Mouse (Mus musculus) kidney, adult 2 months (tissue): ENCODE measurements at regions not wholly inside any gene's neighbourhood (a gene's known extent, or its start where the extent isn't known, plus 50 kb on each side); places are given as distances from the start of the nearest gene placed in this dataset.
A peak's percentile ranks its signal among the peaks of the same experiment; 100 is the strongest.

Source experiments
- DNase-seq: peaks from one replicate; pipeline ENCODE4 v3.0.0; 2021
- H3K27ac ChIP-seq: fragments of 200-500 bp; 2 replicates; pipeline ENCODE4 v1.5.1; 2012; ENCODE audit warnings: low read depth, low read length, control low read depth, inconsistent platforms; ENCODE audit not compliant: insufficient read depth
- H3K27me3 ChIP-seq: fragments of 200-500 bp; replicated peaks from 2 replicates; pipeline ENCODE4 v1.6.1; 2012; ENCODE audit warnings: mild to moderate bottlenecking, moderate library complexity, low read length, inconsistent platforms; ENCODE audit not compliant: control insufficient read depth, insufficient read depth
- H3K36me3 ChIP-seq: fragments of 200-500 bp; 2 replicates; pipeline ENCODE4 v1.6.1; 2012; ENCODE audit warnings: mild to moderate bottlenecking, moderate library complexity, low read length, inconsistent platforms; ENCODE audit not compliant: control insufficient read depth, insufficient read depth
- H3K4me1 ChIP-seq: fragments of 200-500 bp; 2 replicates; pipeline ENCODE4 v1.6.1; 2011; ENCODE audit warnings: low read length; ENCODE audit not compliant: control insufficient read depth, insufficient read depth
- H3K4me3 ChIP-seq: fragments of 200-500 bp; 2 replicates; pipeline ENCODE4 v1.5.1; 2011; ENCODE audit warnings: mild to moderate bottlenecking, low read depth, low read length, control low read depth; ENCODE audit not compliant: insufficient read depth
- CTCF ChIP-seq: fragments of 200-500 bp; conservative IDR thresholded peaks from 2 replicates; pipeline ENCODE4 v1.5.1; 2011; ENCODE audit warnings: low read depth, mild to moderate bottlenecking, control low read depth, low read length, moderate library complexity, mixed read lengths; ENCODE audit not compliant: insufficient read depth, insufficient read length
- POLR2A ChIP-seq: fragments of 200-500 bp; IDR thresholded peaks from one replicate; pipeline ENCODE4 v1.6.1; 2011; ENCODE audit warnings: low read depth, low read length, control low read depth
- WGBS: fragments of 180-500 bp; shearing (Covaris S2); methylation state at CpG from one replicate; pipeline ENCODE4 v1.1.7; 2018; 5-methylcytosine and 5-hydroxymethylcytosine counted together

GRCm38 (mm10) chr7:123059718-123060337, 63.9 kb upstream of the Tnrc6a start:
- no peaks in the 10 kb centered on the region for H3K27me3 ChIP-seq
- no peak for DNase-seq
- H3K36me3 ChIP-seq: no peaks in the 10 kb centered on the region
- no peak overlapping the region for H3K4me3 ChIP-seq
- WGBS: 87% methylated on average over 9 of the region's 9 CpGs
- no peaks in the 10 kb centered on the region for H3K4me1 ChIP-seq
- no peak overlapping the region for H3K27ac ChIP-seq
- TF ChIP-seq POLR2A (no peak), CTCF (no peak)

DNA sequence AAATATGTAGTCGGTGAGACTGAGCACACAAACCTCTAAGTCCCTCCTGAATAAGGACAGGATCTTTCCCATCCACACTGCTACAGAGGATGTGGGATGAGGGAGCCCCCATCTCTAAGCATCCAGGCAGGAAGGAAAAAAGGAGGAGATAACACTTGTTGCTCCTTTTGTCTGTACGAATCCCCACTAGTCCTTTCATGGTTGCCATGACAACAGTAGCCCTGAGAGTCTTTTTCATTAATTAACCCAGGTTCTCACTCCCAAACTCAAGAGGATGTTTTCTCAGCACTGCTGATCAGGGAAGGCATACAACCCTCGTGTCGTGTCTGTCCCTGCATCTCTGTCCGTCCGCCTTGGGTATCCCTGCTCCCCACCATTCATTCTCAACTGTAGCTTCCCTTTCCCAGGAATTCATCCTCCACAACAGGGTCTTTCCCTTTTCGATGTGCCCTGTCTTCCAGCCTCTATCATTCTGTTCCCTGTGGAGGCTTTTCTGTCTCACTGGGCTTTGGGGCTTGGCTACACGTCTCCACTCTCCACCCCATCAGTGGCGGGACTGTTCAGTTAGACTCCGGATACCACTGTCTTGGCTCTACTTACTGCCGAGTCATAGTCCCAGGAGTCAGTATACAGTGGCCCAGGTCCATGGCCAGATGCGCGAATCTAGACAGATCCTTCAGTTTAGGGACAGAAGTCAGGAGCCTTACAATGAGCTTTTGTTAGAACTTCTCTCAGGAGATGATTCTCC, 60.2 kb upstream of the Tnrc6a start:
- Histone ChIP-seq H3K36me3 (no peaks in the 10 kb centered on the region), H3K27ac (no peak overlapping the region), H3K4me1 (no peaks in the 10 kb centered on the region), H3K4me3 (no peak overlapping the region), H3K27me3 (no peaks in the 10 kb centered on the region)
- WGBS: 76% methylated on average over 13 of the region's 13 CpGs
- DNase-seq: no peak
- no peak for TF ChIP-seq POLR2A
- TF ChIP-seq CTCF: no peak

DNA sequence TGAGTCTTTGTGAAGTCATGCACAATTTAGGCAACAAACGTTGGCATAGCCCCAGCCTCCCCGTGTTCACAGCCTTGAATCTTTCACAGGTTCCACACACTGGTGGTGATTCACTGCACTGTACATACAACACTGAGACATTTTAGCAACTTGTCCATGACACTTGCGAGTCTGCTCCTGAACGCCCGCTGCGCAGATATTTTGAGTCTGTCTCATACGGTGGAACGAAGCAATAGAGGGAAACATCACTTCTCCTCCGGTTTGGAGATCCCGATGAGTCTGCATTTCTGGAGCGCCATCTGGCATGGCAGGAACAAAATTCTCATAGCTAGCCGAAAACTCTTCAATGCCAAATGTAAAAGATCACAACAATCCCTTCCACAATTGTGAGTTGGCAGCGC, 57.7 kb upstream of the Tnrc6a start:
- Histone ChIP-seq H3K4me1 (no peaks in the 10 kb centered on the region), H3K4me3 (no peak overlapping the region), H3K27ac (no peak overlapping the region), H3K27me3 (no peaks in the 10 kb centered on the region; the same call in 1 of the 2 replicates), H3K36me3 (no peaks in the 10 kb centered on the region)
- no peak for DNase-seq
- WGBS: 90% methylated on average over 13 of the region's 13 CpGs
- no peak for TF ChIP-seq CTCF
- no peak for TF ChIP-seq POLR2A

GRCm38 (mm10) chr7:123067396-123067795, 56.3 kb upstream of the Tnrc6a start:
- Histone ChIP-seq H3K4me1 (no peaks in the 10 kb centered on the region), H3K27me3 (no peaks in the 10 kb centered on the region; the same call in 1 of the 2 replicates), H3K36me3 (no peaks in the 10 kb centered on the region), H3K27ac (no peak overlapping the region), H3K4me3 (no peak overlapping the region)
- DNase-seq: no peak
- WGBS: 98% methylated on average over 1 of the region's 1 CpGs
- TF ChIP-seq POLR2A: no peak
- TF ChIP-seq CTCF: 0 out of 2 replicates have a peak, but pooled peaks have one; percentile 4

DNA sequence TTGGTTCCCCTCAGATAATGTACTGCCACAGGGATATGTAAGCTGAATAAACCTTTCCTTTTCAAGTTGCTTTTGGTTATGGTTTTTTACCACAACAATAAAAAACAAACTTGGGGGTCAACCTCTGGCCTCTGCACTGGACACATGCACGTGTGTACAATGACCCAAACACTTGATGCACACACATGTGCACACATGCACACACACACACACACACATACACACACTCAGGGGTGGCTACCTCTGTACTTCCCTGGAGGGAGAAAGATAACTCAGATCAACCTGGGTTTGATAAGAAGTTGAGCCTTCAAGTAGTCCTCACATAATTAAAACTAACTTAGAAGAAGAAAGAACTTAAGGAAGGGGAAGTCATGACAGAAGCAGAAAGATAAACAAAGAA, 55.4 kb upstream of the Tnrc6a start:
- no peaks in the 10 kb centered on the region for H3K36me3 ChIP-seq
- DNase-seq: no peak
- H3K27ac ChIP-seq: no peak overlapping the region
- TF ChIP-seq CTCF (no peak), POLR2A (no peak)
- 50% methylated on average over 1 of the region's 1 CpGs for WGBS
- H3K4me3 ChIP-seq: no peak overlapping the region
- no peaks in the 10 kb centered on the region; the same call in 1 of the 2 replicates for H3K27me3 ChIP-seq
- no peaks in the 10 kb centered on the region for H3K4me1 ChIP-seq

- no peaks in the 10 kb centered on the region for H3K4me1 ChIP-seq
- TF ChIP-seq CTCF (no peak), POLR2A (no peak)
- H3K4me3 ChIP-seq: no peak overlapping the region
- WGBS: 22% methylated on average over 9 of the region's 9 CpGs
- DNase-seq: peak; percentile 29
- no peaks in the 10 kb centered on the region; the same call in 1 of the 2 replicates for H3K27me3 ChIP-seq
- H3K27ac ChIP-seq: no peak overlapping the region
- no peaks in the 10 kb centered on the region for H3K36me3 ChIP-seq
Observed at GRCm38 (mm10) chr7:123068715-123069273, 54.9 kb upstream of the Tnrc6a start.

DNA sequence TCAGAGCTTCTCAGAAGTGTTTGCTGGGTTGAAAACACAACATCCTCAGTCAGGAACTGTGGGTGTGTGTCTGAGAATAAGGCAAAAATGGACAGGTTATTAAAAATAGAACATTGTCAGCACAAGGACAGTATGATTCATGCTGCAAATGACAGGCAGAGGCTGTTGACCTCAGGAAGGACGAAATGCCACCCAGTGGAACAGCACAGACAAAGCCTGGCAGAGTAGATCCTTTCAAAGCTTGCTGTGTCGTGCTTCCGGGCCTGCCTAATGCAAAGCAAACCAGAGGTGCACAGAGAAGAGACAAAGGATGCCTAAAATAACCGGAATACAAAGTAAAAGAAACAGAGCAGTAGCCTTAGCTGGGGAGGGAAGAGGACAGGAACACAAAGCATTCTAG, 54.4 kb upstream of the Tnrc6a start:
- no peaks in the 10 kb centered on the region; the same call in 1 of the 2 replicates for H3K27me3 ChIP-seq
- no peaks in the 10 kb centered on the region for H3K4me1 ChIP-seq
- H3K27ac ChIP-seq: no peak overlapping the region
- DNase-seq: peak; percentile 23
- H3K36me3 ChIP-seq: no peaks in the 10 kb centered on the region
- WGBS: 33% methylated on average over 4 of the region's 4 CpGs
- TF ChIP-seq CTCF: no peak
- no peak for TF ChIP-seq POLR2A
- H3K4me3 ChIP-seq: no peak overlapping the region

- Histone ChIP-seq H3K4me1 (no peaks in the 10 kb centered on the region), H3K27me3 (no peaks in the 10 kb centered on the region; the same call in 1 of the 2 replicates), H3K36me3 (no peaks in the 10 kb centered on the region), H3K27ac (no peak overlapping the region), H3K4me3 (no peak overlapping the region)
- no peak for DNase-seq
- WGBS: 73% methylated on average over 4 of the region's 4 CpGs
- TF ChIP-seq POLR2A (no peak), CTCF (no peak)
Observed at GRCm38 (mm10) chr7:123070861-123071260, 52.8 kb upstream of the Tnrc6a start.
